Mouse (Mus musculus): ENCODE results near the gene Nt5c3. TPM values are rescaled to one million over a fixed set of nuclear protein-coding genes. Genes with fewer than 3 reads are reported as not detected.
A peak's percentile ranks its signal among the peaks of the same experiment; 100 is the strongest.

The Nt5c3 gene
- total and polyA plus RNA-seq, 3 experiments: 59.2 to 71.1 TPM; not detected in 1

- no peak overlapping the region for H3K4me3 ChIP-seq (ENCODE audit: control insufficient read depth in 1 of 2, insufficient read depth in 1 of 2, low read depth in 2 of 2, low read length in 2 of 2)
- no peaks in the 10 kb centered on the region for H3K27me3 ChIP-seq (ENCODE audit: control insufficient read depth in 1 of 2, insufficient read depth in 2 of 2, low read length in 2 of 2)
- H3K27ac ChIP-seq (ENCODE audit: control insufficient read depth, low read depth, low read length): no peak overlapping the region
- H3K9me3 ChIP-seq (replicated peaks; ENCODE audit: insufficient read depth, low read length): no peaks in the 10 kb centered on the region
- DNase-seq (ENCODE audit: low read depth, low spot score): peak; percentile 55
- TF ChIP-seq MXI1 (IDR thresholded peaks at IDR 0.05; ENCODE audit: low read depth, low read length): 0 out of 2 replicates have a peak, but pooled peaks have one; percentile 30
- TF ChIP-seq MAX (IDR thresholded peaks at IDR 0.05; ENCODE audit: low read length): no peak; the same call in 1 of the 2 replicates
- 0 out of 2 replicates have a peak, but pooled peaks have one; percentile 15 for TF ChIP-seq GATA1 (IDR thresholded peaks at IDR 0.05; ENCODE audit: low read depth, low read length)
- no peak for TF ChIP-seq MYC (IDR thresholded peaks at IDR 0.05; ENCODE audit: low read depth, low read length)
- no peak for TF ChIP-seq KAT2A (conservative IDR thresholded peaks at IDR 0.05; ENCODE audit: low read depth, low read length)
- TF ChIP-seq CTCF (IDR thresholded peaks at IDR 0.05 in 2 of 3, conservative IDR thresholded peaks at IDR 0.05 in 1 of 3; ENCODE audit: control insufficient read depth in 1 of 3, insufficient read depth in 1 of 3, low read depth in 2 of 3, low read length in 3 of 3, poor library complexity in 1 of 3, severe bottlenecking in 1 of 3): no peak
- no peak for TF ChIP-seq ETS1 (IDR thresholded peaks at IDR 0.05; ENCODE audit: low read depth, low read length)
- no peak for TF ChIP-seq ZMIZ1 (IDR thresholded peaks at IDR 0.05; ENCODE audit: low read depth, low read length)
- TF ChIP-seq SIN3A (IDR thresholded peaks at IDR 0.05; ENCODE audit: low read length): no peak; the same call in 1 of the 2 replicates
- TF ChIP-seq JUND (IDR thresholded peaks at IDR 0.05; ENCODE audit: low read depth, low read length): no peak
- no peak for TF ChIP-seq POLR2AphosphoS2 (IDR thresholded peaks at IDR 0.05; ENCODE audit: low read length)
- H3K36me3 ChIP-seq (ENCODE audit: control insufficient read depth in 1 of 2, insufficient read depth in 2 of 2, low read length in 2 of 2): peaks cover 2 to 35% of the 10 kb centered on the region in 2 experiments
- H3K79me2 ChIP-seq (ENCODE audit: control insufficient read depth, insufficient read depth, low read length, poor library complexity): no peaks in the 10 kb centered on the region
- H3K9ac ChIP-seq (ENCODE audit: control insufficient read depth, low read depth, low read length, poor library complexity, severe bottlenecking): no peak overlapping the region
- peaks cover 8 to 33% of the 10 kb centered on the region in 2 experiments for H3K4me1 ChIP-seq (ENCODE audit: control insufficient read depth in 1 of 2, insufficient read depth in 2 of 2, low read length in 2 of 2)
Measured at GRCm38 (mm10) chr6:56876870-56877269, 46.9 kb downstream of the Nt5c3 start.

DNA sequence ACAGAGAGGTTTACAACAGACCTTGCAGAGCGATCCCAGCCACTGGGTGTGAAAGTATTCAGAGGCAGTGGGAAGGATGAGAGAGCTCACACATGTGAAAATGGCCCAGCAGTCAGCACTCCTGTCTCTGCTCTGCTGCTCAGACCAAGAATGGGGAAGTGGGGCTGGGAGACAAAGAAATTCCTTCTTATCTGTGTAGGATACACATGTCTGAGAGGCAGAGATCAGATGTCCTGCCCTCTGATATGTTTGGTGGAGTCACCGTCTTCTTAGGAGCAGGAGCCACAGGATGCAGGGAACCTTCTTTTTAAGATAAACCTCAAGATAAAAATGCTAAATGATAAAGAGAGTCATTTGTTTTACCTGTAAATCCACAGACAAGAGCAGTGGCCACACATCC, 53.7 kb downstream of the Nt5c3 start:
- H3K4me1 ChIP-seq (ENCODE audit: control insufficient read depth in 1 of 2, insufficient read depth in 2 of 2, low read length in 2 of 2): peaks cover 8 to 33% of the 10 kb centered on the region in 2 experiments
- no peak overlapping the region for H3K4me3 ChIP-seq (ENCODE audit: control insufficient read depth in 1 of 2, insufficient read depth in 1 of 2, low read depth in 2 of 2, low read length in 2 of 2)
- peak overlapping the region; percentile 29; the same call in 1 of the 2 replicates for H3K27ac ChIP-seq (ENCODE audit: control insufficient read depth, low read depth, low read length)
- H3K36me3 ChIP-seq (ENCODE audit: control insufficient read depth in 1 of 2, insufficient read depth in 2 of 2, low read length in 2 of 2): peaks cover 0 to 28% of the 10 kb centered on the region in 2 experiments; a peak in 2 of 4 replicates
- no peaks in the 10 kb centered on the region for H3K79me2 ChIP-seq (ENCODE audit: control insufficient read depth, insufficient read depth, low read length, poor library complexity)
- H3K27me3 ChIP-seq (ENCODE audit: control insufficient read depth in 1 of 2, insufficient read depth in 2 of 2, low read length in 2 of 2): no peaks in the 10 kb centered on the region
- DNase-seq (ENCODE audit: low read depth, low spot score): peak; percentile 79
- no peak overlapping the region for H3K9ac ChIP-seq (ENCODE audit: control insufficient read depth, low read depth, low read length, poor library complexity, severe bottlenecking)
- no peaks in the 10 kb centered on the region for H3K9me3 ChIP-seq (replicated peaks; ENCODE audit: insufficient read depth, low read length)
- TF ChIP-seq BHLHE40 (IDR thresholded peaks at IDR 0.05; ENCODE audit: borderline replicate concordance, low read depth, low read length) (no peak), MAFK (IDR thresholded peaks at IDR 0.05; ENCODE audit: borderline replicate concordance, low read depth, low read length) (no peak), NRF1 (IDR thresholded peaks at IDR 0.05; ENCODE audit: insufficient read depth, low read depth, low read length, poor library complexity, severe bottlenecking) (no peak), MYC (IDR thresholded peaks at IDR 0.05; ENCODE audit: low read depth, low read length) (0 out of 2 replicates have a peak, but pooled peaks have one; percentile 59), UBTF (IDR thresholded peaks at IDR 0.05; ENCODE audit: borderline replicate concordance, insufficient read depth, low read depth, low read length) (no peak), RAD21 (IDR thresholded peaks at IDR 0.05; ENCODE audit: low read depth, low read length) (no peak), ETS1 (IDR thresholded peaks at IDR 0.05; ENCODE audit: low read depth, low read length) (peak; percentile 85), USF2 (IDR thresholded peaks at IDR 0.05; ENCODE audit: borderline replicate concordance in 1 of 2, insufficient read depth in 1 of 2, low read depth in 1 of 2, low read length in 2 of 2) (no peak), RCOR1 (IDR thresholded peaks at IDR 0.05; ENCODE audit: low read depth, low read length) (peak; percentile 82), POLR2A (IDR thresholded peaks at IDR 0.05; ENCODE audit: control insufficient read depth in 1 of 2, insufficient read depth in 1 of 2, low read depth in 1 of 2, low read length in 2 of 2, poor library complexity in 1 of 2) (no peak), SIN3A (IDR thresholded peaks at IDR 0.05; ENCODE audit: low read length) (0 out of 2 replicates have a peak, but pooled peaks have one; percentile 43), EP300 (IDR thresholded peaks at IDR 0.05; ENCODE audit: low read depth in 1 of 2, low read length in 2 of 2) (peak; percentile 89 to 95), TCF12 (IDR thresholded peaks at IDR 0.05; ENCODE audit: low read depth, low read length) (peak; percentile 92), ZC3H11A (IDR thresholded peaks at IDR 0.05; ENCODE audit: low read depth, low read length) (no peak), GABPA (IDR thresholded peaks at IDR 0.05; ENCODE audit: low read depth, low read length) (no peak), NELFE (IDR thresholded peaks at IDR 0.05; ENCODE audit: low read depth, low read length) (no peak), CTCF (IDR thresholded peaks at IDR 0.05 in 2 of 3, conservative IDR thresholded peaks at IDR 0.05 in 1 of 3; ENCODE audit: control insufficient read depth in 1 of 3, insufficient read depth in 1 of 3, low read depth in 2 of 3, low read length in 3 of 3, poor library complexity in 1 of 3, severe bottlenecking in 1 of 3) (no peak), CHD1 (IDR thresholded peaks at IDR 0.05; ENCODE audit: low read depth, low read length) (no peak), POLR2AphosphoS2 (IDR thresholded peaks at IDR 0.05; ENCODE audit: low read length) (no peak), ELF1 (IDR thresholded peaks at IDR 0.05; ENCODE audit: low read depth, low read length) (0 out of 2 replicates have a peak, but pooled peaks have one; percentile 29), HCFC1 (IDR thresholded peaks at IDR 0.05; ENCODE audit: low read depth, low read length) (no peak), JUND (IDR thresholded peaks at IDR 0.05; ENCODE audit: low read depth, low read length) (no peak), CHD2 (IDR thresholded peaks at IDR 0.05; ENCODE audit: low read length) (no peak), TBP (IDR thresholded peaks at IDR 0.05; ENCODE audit: low read depth, low read length) (no peak), MAX (IDR thresholded peaks at IDR 0.05; ENCODE audit: low read length) (no peak; the same call in 1 of the 2 replicates), TAL1 (IDR thresholded peaks at IDR 0.05; ENCODE audit: low read length) (peak; percentile 60)

Data from MEL (cell line).